Mouse (Mus musculus): ENCODE measurements around the gene Rftn2.
"Not testable (repeated sequence)": the region's sequence is repeated elsewhere in the genome, so short reads cannot be mapped to it uniquely, and the experiment has no call there.

The Rftn2 gene

GRCm38 (mm10) chr1:55130190-55130916 lies 96.2 kb downstream of the Rftn2 start:
- no peak for DNase-seq (ENCODE audit: low read depth, low spot score)

GRCm38 (mm10) chr1:55129716-55130115 lies 96.9 kb downstream of the Rftn2 start:
- no peak for DNase-seq (ENCODE audit: low read depth, low spot score)

- DNase-seq (ENCODE audit: low read depth, low spot score), result not testable (repeated sequence)
These were observed 102.4 kb downstream of the Rftn2 start for GRCm38 (mm10) chr1:55124136-55124535.

- no peak for DNase-seq (ENCODE audit: low read depth, low spot score)
These were observed 103.0 kb downstream of the Rftn2 start for GRCm38 (mm10) chr1:55123561-55123960.

- no peak for DNase-seq (ENCODE audit: low read depth, low spot score)
These were observed 103.5 kb downstream of the Rftn2 start for GRCm38 (mm10) chr1:55123046-55123445.

Data from mesoderm, embryonic 11.5 days (tissue).